Mouse (Mus musculus) spleen, postnatal 36 days (tissue): ENCODE data around the gene Fbxo41.

Experiments
- DNase-seq, 2 experiments: peaks; one replicate each; pipeline ENCODE4 v3.0.0; 2022; ENCODE audit warnings: low spot score in 2 of 2, mixed read lengths in 1 of 2

Fbxo41 gene

DNA sequence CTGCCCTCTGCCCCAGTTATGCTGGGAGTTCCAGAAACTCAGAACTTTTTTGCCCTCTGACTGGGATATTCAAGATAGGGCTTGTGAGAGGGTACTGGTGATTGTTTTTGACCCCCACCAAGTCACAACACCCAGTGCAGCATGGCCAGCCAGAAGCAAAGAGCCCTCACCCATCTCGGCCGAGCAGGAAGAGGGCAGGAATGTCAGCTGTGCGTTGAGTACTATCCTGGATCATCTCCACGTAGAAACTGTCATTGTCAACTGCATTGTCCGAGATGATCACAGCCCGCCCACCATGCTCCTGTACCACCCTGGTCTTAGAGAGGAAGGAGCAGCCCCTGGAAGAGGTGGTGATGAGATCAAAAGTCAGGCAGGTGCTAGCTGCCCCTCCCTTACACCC lies 55.4 kb downstream of the Fbxo41 start:
- DNase-seq = no peak

DNA sequence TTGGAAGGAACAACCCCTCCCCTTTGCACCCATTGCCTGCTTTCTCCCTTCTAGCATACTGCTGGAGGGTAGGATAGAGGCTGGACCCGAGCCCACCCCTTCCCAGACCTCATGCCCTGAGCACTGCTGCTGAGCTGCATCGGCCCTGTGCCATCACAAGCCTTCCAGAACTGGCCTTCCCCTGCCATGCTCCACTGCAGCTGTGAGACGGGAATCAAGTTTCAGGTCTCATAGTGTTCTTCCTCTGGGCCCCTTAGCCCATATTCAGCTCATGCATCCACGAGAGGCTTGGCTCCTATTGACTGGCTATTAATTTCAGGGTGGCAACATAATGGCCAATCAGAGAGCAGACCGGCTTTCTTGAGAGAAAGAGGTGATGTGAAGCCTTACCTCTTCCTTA lies 57.5 kb downstream of the Fbxo41 start:
- DNase-seq = no peak

DNA sequence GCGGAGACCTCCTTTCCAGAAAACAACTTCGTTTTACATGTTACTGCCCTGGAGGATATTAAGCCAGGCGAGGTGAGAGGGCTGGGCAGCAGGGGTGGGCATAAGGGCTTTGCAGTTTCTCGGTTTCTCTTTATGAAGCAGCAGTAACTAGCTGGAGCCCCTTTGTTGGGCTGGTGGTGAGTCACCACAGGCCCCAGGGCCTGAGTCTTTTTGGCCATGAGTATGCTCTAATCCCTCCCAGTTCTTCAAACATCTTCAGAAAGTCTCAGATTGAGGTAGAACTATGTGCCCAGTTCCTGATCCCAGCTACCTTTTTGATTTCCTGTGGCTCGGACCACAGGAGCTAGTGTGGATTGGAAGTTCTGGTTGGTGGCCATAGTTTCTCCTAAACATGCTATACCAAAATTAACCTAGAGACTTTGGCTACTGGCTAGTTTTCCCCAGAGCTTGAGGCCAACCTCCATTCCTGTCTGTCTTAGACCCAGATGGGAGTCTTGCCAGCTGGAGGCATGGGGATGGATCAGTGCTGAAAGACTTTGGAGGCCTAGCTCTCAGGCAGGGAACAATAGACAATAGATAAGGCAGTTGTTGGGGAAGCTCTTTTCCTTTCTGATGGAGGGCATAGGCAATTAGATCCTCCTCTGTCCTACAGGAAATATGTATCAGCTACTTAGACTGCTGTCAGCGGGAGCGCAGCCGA lies 58.4 kb downstream of the Fbxo41 start:
- DNase-seq = no peak

DNA sequence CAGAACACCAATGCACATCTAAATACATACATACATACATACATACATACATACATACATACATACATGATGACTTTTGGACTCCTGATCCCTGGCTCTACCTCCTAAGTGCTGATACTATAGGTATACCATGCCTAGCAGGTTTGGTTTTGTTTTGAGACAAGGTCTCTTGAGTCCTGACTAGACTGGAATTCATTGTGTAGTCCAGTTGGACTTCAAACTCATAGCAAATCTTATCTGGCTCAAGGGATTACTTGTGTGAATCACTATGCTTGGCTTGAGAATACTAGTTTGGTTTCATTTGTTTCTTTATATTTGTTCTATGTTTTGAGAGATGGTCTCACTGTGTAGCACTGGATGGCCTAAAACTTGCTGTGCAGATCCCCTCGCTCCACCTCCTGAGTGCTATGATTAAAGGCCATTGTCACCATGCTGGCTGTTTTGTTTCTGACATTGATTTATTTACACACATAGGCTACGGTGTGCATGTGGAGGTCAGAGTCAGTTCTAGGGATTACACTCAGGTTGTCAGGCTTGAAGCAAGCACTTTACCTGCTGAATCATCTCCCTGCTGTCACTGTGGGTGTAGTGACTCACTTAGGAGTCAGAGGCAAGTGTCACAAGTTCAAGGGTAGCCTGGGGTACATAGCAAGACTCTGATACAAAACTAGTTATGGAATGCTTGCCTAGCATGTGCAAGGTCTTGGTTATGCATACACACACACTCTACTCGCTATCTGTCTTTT lies 59.1 kb downstream of the Fbxo41 start:
- no peak for DNase-seq

DNA sequence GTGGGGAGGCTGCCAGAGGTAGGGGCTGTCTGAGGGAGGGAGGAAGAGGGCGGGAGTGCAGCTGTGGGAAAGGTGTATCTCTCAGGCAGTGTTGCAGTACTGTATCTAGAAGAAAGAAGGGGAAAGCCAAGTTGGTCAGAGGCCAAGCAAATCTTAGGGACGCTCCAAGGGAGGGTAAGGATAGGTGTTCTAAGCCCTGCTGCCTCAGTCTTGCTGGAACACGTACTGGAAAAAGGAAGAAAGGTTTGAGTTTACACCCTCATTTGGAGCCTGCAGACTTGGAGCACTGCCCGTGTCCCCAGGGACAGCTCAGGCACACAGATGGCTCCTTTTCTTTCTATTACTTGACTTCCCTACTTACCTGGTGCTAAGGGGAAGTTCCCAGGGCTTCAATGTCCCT lies 61.7 kb downstream of the Fbxo41 start:
- DNase-seq = no peak

DNA sequence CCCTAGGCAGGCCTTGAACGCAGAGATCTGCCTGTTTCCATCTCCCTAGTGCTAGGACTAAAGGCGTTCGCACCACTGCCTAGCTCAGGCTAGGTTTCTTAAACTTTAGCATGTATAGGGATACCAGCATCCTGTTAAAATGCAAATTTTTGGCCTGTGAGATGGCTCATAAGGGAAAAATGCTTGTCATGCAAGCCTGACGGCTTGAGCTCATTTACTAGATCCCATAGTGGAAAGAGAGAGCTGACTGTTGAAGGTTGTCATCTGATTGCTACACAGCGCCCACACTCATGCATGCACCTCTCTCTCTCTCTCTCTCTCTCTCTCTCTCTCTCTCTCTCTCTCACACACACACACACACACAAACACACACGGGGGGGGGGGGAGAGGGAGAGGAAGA lies 66.2 kb downstream of the Fbxo41 start:
- no peak for DNase-seq

DNA sequence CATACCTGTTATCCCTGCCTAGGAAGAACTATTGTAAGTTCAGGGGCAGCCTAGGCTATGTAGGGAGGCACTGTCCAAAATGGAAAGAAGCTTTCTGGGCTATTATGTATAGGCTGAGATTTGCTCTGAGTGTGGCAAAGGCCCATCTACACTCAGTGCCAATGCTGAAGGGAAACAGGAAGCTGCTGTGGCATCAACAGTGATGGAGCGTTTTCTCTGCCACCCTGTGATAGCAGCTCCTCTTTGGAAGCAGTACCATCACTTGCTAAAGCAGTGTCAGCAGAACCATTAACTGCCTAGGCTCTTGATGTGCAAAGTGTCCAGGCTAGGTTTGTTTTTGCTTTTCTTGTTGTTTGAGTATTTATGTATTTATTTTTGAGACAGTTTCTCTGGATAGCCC lies 66.6 kb downstream of the Fbxo41 start:
- DNase-seq = no peak

DNA sequence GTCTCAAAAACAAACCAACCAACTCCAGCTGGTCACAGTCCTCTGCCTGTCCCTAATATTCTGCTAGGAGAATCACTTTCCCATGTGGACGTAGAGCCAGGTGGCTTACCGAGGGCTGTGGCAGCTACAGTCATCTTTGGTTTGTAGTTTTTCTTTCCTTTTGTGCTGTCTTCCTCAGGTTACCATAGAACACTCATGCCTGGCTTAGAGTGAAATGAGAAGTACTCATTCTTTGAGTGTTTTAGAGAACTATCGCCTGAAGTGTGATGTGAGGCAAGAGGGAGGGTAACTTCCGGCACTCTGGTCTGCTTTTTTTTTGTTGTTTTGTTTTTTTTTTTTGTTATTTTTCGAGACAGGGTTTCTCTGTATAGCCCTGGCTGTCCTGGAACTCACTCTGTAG lies 68.9 kb downstream of the Fbxo41 start:
- no peak for DNase-seq

DNA sequence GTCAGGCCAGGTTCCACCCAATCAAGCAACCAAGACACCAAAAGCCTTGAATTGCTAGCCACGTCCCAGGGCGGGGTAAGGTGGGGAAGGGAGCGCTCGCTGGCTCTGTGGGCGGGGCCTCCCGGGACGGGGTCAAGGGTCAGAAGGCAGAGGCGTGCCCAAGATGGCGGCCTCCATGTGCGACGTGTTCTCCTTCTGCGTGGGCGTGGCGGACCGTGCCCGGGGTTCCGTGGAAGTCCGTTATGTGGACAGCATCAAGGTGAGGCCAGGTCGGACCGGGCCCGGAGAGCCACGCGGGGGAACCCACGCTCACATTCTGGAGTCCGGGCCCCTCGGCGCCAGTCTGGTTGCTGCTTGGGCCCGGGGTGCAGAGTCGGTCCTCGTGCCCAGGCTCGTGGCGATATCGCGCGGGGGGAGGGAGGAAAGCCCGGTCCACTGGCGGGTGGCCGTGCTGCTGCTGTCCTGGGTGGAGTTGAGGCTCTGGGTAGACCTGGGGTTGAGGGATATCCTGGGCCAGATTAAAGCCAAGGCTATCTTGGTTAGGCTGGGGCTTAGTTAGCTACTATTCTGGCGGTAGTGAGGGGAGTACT lies 70.9 kb downstream of the Fbxo41 start, which contains the start of gene Smyd5:
TSS of gene Smyd5 (plus strand) at position 148 of the 590 bp plus-strand sequence.
- DNase-seq = peak; percentile 81 to 86

DNA sequence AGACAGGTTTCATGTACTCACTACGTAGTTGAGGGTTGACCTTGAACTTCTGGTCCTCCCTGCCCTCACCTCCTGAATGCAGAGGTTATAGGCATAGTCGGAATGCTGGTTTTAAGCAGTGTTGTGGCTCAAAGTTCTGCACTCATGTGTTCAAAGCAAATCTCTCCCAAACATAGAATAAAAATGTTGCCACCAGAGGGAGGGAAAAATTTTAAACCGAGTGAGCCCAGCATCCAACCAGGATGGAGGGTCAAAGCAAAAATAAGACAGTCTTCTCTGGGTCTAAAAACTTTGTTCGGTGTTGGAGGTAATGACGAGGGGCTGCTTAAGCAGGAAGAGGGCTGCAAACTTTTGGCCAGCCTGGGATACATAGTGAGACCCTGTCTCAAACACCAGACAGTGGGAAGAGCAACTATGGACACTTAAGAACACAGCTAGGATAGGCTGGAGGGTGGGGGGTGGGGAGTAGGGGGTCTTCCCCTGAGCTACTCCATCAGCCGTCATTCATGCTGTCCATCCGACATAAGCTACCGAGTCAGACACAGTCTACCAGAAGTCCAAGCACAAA lies 71.4 kb downstream of the Fbxo41 start:
- DNase-seq = no peak

DNA sequence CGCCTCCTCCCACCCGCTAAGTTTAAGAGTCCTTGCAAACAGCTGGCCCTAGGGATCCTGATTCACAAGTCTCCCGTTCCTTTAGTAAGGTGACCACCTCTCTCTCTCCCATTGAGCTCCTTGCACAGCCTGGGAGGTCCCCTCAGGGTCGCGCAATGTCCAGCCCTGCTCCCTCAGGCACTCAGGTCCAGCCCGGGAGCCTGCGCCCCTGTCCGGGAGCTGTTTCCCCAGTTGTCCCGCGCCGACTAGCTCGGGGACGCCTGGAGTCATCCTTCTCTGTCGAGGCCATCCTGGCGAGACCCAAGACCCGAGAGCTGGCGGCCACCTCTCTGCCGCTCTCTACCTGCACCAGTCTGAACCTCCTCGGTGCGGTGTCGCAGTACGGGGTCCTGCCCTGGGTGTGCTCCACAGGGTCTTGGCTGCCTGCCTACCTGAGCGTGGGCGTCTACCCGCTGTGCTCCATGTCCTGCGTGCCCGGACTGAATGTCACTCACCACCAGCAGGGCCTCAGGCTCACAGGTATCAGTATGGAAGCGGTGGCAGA lies 78.9 kb downstream of the Fbxo41 start, which contains the start of gene Noto:
TSS of gene Noto (plus strand) at position 51 of the 544 bp plus-strand sequence.
- no peak for DNase-seq
